Mouse (Mus musculus) cerebellum, postnatal 4 days (tissue): ENCODE results near the gene Nudt4.
"Not testable (repeated sequence)": the region's sequence is repeated elsewhere in the genome, so short reads cannot be mapped to it uniquely, and the experiment has no call there.

Experiments used
- DNase-seq, 2 experiments: peaks; one replicate each; pipeline ENCODE4 v3.0.0; 2022; ENCODE audit warnings: low spot score in 2 of 2, mixed read lengths in 1 of 2

The Nudt4 gene

GRCm38 (mm10) chr10:95567550-95567949, 3.6 kb upstream of the Nudt4 start:
- DNase-seq, result no peak

GRCm38 (mm10) chr10:95566786-95567185, 2.8 kb upstream of the Nudt4 start:
- DNase-seq, result no peak

GRCm38 (mm10) chr10:95565156-95565854, 1.4 kb upstream of the Nudt4 start:
- no peak for DNase-seq

GRCm38 (mm10) chr10:95562859-95563841, 796 bp downstream of the Nudt4 start:
- peak in 1 of 2 experiments; percentile 50 for DNase-seq

GRCm38 (mm10) chr10:95562395-95562794, 1.6 kb downstream of the Nudt4 start:
- DNase-seq, result no peak

- no peak for DNase-seq
These were observed 2.3 kb downstream of the Nudt4 start for GRCm38 (mm10) chr10:95561616-95562015.

- DNase-seq, result no peak
These were observed 3.5 kb downstream of the Nudt4 start for GRCm38 (mm10) chr10:95560394-95560983.

- no peak for DNase-seq
These were observed 4.5 kb downstream of the Nudt4 start for GRCm38 (mm10) chr10:95559426-95559825.

GRCm38 (mm10) chr10:95557337-95557828, 6.6 kb downstream of the Nudt4 start:
- no peak for DNase-seq

- no peak for DNase-seq
These were observed 8.1 kb downstream of the Nudt4 start for GRCm38 (mm10) chr10:95555866-95556265.

GRCm38 (mm10) chr10:95552326-95552725, 11.6 kb downstream of the Nudt4 start:
- no peak for DNase-seq

GRCm38 (mm10) chr10:95551752-95552151, 12.2 kb downstream of the Nudt4 start:
- DNase-seq, result no peak

- DNase-seq, result no peak
These were observed 13.4 kb downstream of the Nudt4 start for GRCm38 (mm10) chr10:95550506-95550905.

GRCm38 (mm10) chr10:95549080-95549479, 14.9 kb downstream of the Nudt4 start:
- DNase-seq, result not testable (repeated sequence)

- no peak for DNase-seq
These were observed 15.7 kb downstream of the Nudt4 start for GRCm38 (mm10) chr10:95548154-95548826.

- DNase-seq, result no peak
These were observed 17.8 kb downstream of the Nudt4 start for GRCm38 (mm10) chr10:95546178-95546577.

- no peak for DNase-seq
These were observed 18.9 kb downstream of the Nudt4 start for GRCm38 (mm10) chr10:95545051-95545450.

- no peak for DNase-seq
These were observed 19.3 kb downstream of the Nudt4 start for GRCm38 (mm10) chr10:95544651-95545050.

GRCm38 (mm10) chr10:95544004-95544403, 19.9 kb downstream of the Nudt4 start:
- no peak for DNase-seq

- no peak for DNase-seq
These were observed 20.6 kb downstream of the Nudt4 start for GRCm38 (mm10) chr10:95543377-95543776.

- no peak for DNase-seq
These were observed 21.0 kb downstream of the Nudt4 start for GRCm38 (mm10) chr10:95542916-95543315.

GRCm38 (mm10) chr10:95539841-95540240, 24.1 kb downstream of the Nudt4 start:
- DNase-seq, result no peak
